Mouse (Mus musculus) naive thymus-derived CD4-positive, alpha-beta T cell, adult 2 months (primary cell): ENCODE results near the gene Syngr1.

Experiments
- DNase-seq: peaks from one replicate; pipeline ENCODE4 v3.0.0-alpha.2; 2011; ENCODE audit warnings: low read depth

Gene Syngr1

DNA sequence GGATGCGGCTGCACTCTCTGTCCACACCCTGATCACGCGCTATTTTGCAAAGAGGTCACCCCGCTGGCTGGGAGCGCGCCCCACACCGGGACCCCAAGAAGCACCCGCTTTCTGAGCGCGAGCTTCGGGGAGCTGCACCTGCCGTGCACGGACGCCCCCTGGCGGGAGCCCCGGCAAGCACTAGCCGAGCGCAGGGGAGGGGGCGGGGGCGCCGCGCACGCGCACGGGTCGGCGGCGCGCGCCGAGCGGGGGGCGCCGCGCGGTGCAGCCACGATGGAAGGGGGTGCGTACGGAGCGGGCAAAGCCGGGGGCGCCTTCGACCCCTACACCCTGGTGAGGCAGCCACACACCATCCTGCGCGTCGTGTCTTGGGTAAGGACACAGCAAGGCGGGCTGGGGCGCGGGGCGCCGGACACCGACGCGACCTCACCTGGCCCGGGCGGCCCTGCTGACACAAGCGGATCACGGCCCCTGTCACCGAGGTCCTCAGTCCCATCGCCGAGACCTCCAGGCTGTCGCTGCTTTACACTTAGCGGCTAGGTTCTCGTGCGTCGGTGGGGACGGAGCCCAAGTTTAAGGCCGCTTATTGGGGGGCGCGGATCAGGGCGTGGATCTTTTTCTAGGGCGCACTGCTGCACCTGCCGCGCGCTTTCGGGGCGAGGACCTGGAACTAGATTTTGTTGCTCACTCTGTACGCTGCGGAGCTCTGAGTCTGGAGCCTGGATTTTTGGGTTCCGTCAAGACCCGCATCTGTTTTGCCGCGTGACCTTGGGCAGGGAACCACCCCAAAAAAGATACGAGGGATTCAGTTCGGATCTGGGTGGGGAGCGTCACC lies at the start of gene Syngr1, which contains the start of gene Rpl3:
Gene Syngr1, plus strand, starts transcription at position 214 of the 835 bp plus-strand sequence.
Gene Rpl3, minus strand, starts transcription at position 748 of the 835 bp plus-strand sequence.
- peak; percentile 88 for DNase-seq

GRCm38 (mm10) chr15:80042152-80042551 lies 49.0 kb upstream of the Syngr1 start:
- DNase-seq = no peak

DNA sequence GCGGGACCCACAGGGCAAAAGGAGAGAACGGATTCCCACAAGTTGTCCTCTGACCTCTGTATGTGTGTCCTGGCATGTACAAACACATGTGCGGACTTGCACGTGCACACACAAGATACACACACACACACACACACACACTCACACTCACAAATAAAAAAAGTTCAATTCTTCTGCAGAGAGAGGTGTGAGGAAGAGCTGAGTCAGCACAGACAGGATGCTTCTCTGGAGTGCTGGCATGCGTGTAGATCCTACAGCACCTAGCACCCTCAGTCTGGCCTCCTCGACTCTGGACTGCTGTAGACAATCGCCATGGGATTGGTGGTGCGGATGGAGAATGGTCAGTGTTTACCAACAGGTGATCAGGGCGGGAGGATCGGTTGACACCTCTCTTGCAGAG lies 46.9 kb upstream of the Syngr1 start:
- no peak for DNase-seq

DNA sequence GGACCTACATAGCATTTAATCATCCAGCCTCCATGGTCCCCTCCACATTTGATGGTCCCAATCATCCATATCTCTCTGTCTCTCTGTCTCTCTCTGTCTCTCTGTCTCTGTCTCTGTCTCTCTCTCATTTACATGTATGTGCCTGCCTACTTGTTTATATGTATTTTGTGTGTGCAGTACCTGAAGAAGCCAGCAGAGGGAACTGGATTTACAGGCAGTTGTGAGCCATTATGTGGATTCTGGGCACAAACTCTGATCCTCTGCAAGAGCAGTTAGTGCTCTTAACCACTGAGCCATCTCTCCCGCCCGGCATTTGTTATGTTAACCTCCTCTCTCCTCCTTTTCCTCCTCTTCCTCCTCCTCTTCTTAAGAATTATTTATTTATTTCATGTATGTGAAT lies 45.4 kb upstream of the Syngr1 start:
- DNase-seq = peak; percentile 40

DNA sequence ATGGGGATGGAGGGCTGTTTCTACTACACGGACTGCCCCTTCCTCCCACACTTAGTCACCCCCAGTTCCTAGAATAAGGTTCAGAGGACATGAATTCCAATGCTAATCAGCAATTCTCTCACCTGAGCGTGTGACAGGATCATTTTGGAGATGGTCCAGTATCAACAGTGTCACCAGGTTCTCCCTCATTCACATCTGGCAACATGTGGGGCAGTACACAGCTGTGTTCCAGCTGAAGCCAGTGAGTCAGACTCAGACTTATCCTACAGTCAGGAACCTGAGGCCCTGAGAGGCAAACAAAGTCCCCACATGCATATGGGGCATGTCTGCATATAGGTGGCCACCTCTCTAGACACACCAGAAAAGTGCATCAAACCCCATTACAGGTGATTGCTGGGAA lies 43.9 kb upstream of the Syngr1 start:
- no peak for DNase-seq

DNA sequence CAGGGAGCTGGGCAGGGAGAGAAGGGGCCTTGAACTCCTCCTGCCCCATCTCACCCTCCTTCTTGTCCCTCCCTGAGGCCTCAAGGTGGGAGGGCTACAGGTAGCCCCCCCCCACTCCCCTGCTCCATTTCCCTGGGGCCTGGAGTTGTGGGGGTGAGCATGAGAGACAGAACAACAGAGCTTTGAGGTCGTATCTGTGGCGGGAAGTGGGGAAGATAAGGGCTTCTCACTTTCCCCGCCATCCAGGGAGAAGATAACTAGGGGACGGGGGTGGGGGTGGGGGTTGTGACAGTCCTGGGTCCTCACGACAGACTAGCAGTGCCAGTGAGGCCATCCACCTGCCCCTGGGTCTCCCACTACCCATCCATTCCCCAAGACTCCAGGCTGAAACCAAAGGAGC lies 43.2 kb upstream of the Syngr1 start:
- DNase-seq = no peak

DNA sequence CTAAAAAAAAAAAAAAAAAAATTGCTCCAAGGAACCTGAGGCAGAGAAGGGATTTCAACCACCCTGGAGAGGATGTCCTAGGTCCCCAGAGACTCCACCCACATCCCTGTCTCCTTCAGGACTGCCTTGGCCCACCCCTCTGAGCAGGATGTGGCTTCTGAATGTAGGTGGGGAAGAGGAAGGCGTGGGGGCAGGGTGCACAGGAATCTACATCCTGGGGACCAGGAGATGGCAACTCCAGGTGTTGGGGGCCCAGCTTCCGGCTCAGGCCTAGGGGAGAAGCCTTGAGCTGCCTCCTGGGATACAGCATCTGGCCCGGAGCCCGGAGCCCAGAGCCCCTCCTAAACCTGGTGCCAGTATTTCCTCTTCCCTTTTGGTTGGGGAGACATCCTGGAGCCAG lies 41.0 kb upstream of the Syngr1 start:
- no peak for DNase-seq

DNA sequence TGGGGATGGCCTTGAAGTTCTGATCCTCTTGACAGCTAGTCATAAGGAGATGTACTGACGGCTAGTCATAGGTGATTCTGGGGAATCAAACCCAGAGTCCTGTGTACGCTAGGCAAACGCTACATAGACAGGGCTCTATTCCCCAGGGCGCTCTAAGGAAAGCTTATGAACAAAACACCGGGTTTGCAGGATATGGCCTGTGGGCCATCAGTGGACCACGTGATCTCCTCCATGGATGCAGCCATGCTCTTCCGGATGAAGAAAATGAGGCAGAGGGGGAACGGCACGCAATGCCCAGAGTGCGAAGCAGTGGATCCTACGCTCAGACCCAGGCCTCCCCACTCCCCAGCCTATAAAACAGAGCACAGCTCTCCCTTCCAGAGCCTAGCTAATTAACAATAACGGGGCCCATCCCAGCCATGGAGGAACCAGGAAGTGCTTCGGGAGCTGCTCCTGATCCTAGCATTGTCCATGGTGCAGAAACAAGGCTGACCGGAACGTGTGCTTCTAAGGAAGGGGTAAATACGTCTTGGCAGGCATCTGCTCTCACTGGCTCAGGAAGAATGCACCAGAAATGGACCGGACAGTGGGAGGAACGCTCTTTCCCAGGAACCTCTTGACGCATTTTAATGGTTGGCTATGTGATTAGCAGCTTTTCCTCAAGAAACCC lies 39.9 kb upstream of the Syngr1 start:
- DNase-seq = no peak

DNA sequence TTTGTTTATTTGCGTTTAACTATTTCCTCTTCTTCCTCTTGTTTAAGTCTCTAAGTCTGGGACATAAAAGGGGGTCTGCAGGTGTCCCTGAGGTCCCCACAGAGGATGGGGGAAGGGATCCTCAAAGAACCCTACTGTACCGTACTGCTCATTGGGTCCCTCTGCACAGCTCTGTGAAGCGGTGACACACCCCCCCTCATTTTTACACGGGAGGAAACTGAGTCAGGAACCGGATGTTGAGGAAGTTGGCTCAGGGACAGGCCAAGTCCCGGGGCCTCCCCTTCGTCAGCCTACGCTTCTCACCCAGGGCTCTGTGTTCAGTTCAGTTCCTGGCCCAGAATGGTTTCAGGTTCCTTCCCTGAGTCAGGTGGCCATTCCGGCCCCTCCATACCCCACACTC lies 39.4 kb upstream of the Syngr1 start:
- no peak for DNase-seq

- no peak for DNase-seq
These were observed 37.6 kb upstream of the Syngr1 start for GRCm38 (mm10) chr15:80053381-80054033.

- DNase-seq = no peak
These were observed 37.0 kb upstream of the Syngr1 start for GRCm38 (mm10) chr15:80054034-80054710.

GRCm38 (mm10) chr15:80058151-80058550 lies 33.0 kb upstream of the Syngr1 start:
- DNase-seq = no peak

DNA sequence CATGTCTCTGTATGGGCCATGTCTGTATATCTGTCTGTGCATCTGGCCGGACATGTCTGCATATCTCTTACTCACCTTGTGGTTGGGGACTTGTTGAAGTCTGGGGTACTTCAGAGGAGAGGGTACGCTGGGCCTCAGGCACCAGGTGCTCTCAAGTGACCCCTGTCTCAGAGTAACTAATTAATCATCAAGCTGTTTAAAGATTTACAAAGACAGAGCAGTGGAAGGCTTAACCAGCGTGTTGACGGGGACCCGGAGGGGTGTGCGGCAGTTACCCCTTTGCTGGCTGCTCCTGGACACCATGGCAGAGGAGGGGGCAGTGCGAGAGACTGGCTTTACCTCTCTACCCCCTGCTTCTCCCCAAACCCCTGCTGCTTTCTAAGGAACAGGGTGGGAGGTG lies 31.5 kb upstream of the Syngr1 start:
- no peak for DNase-seq

DNA sequence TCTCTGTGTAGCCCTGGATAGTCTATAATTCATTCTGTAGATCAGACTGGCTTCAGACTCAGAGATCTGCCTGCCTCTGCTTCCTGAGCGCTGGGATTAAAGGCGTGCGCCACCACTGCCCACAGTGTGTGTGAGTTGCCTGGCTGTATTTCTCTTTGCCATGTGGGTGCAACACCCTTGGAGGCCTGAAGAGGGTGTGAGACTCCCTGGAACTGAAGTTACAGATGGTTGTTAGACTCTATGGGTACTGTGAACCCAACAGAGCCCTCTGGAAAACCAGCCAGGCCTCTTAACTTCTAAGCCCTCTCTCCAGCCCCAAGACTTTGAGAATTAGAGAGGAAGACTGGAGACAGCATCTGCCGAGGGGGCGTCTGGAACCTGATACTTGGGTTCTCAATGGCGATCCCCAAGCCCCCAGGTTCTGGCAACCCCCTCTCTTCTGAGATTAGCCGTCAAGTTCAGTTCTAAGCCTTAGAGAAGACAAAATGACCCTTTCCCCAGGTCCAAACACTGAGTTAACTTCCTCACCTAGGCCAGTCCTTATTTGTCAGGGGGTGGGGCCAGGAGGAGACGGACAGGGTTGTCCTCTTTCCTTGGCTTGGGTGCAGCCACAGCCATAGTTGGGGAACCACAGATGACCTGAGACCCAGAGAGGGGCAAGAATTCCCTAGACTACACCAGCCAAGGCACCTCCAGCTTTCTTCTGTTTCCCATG lies 30.6 kb upstream of the Syngr1 start:
- no peak for DNase-seq

DNA sequence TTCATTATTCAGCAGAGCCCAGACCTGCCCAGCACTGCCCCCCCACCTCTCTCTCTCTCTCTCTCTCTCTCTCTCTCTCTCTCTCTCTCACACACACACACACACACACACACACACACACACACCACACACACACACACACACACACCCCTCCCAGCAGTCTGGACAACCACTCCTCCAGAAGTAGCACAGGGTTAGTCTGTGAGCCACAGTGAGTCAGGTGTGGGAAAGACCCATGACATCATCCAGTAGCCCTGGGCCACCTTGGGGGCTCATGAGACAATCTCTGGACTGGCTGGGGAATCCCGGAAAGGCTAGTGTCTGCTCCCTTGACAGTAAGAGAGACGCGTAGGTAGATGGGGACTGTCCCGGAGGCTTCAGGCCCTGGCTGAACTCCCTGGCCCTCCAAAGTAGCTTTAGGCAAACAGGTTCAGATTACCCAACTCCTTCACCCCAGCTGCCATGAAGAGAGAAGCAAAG lies 30.0 kb upstream of the Syngr1 start:
- no peak for DNase-seq

DNA sequence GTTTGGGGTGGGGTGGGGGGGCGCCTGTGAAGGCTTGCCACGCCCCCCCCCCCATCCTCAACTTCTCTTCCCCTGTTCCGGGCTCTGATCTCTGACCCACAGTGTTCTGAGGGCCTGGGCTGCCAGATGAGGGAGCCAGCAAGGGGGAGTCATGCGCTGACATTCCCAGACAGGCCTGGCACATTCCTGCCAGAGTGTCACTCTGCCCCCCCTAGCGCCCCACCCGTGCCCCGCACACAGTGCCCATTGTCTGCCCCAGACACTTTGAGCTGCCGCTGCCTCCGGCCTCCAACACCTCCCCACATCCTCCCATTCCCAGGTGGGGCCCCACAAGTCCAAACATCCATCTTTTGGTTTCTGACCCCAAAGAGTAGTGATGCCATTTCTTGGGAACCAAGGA lies 28.8 kb upstream of the Syngr1 start:
- no peak for DNase-seq

DNA sequence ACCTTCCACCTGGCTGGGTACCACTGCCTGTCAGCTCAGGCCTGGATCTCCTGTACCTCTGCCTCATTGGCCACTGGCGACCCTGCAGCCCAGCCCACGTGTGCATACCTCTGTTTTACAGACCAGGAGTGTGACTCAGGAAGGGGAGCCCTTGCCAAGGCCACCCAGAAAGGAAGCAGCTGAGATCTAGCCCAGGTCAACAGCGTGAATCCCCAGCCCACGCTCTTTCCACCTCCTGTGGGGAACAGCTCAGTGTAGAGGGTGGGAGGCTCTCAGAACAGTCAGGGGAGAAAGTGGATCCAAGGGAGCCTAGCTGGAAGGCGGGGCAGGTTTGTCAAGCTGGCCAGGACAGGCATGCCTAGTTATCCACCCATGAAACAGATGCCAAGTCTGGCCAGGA lies 28.3 kb upstream of the Syngr1 start:
- no peak for DNase-seq

GRCm38 (mm10) chr15:80064965-80065364 lies 26.2 kb upstream of the Syngr1 start:
- no peak for DNase-seq

- peak; percentile 55 for DNase-seq
These were observed 25.7 kb upstream of the Syngr1 start for GRCm38 (mm10) chr15:80065414-80065813.

- DNase-seq = peak; percentile 60
These were observed 24.6 kb upstream of the Syngr1 start for GRCm38 (mm10) chr15:80066538-80066937.

DNA sequence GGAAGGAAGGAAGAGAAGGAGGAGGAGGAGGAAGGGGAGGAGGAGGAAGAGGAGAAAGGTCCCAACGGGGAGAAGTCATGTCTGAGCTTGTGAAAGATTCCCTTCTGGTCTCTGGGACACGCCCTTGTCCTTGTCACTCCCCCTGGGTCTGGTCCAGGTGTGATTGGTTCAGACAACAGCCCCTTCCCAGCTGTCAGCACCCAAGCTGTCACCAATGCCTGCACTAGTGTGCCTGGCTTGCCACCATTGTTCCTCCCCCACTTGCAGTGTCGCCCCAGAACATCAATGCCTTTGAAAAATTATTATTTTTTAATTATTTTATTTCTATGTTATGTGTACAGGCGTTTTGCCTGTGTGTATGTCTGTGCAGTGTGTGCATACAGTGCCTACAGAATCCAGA lies 22.0 kb upstream of the Syngr1 start:
- DNase-seq = no peak
